Mouse (Mus musculus): ENCODE results near the gene Irs1. TPM values are rescaled to one million over a fixed set of nuclear protein-coding genes. Genes with fewer than 3 reads are reported as not detected.

The Irs1 gene
- polyA plus RNA-seq, 1 experiment from 2014 or later, result 3.1 TPM

DNA sequence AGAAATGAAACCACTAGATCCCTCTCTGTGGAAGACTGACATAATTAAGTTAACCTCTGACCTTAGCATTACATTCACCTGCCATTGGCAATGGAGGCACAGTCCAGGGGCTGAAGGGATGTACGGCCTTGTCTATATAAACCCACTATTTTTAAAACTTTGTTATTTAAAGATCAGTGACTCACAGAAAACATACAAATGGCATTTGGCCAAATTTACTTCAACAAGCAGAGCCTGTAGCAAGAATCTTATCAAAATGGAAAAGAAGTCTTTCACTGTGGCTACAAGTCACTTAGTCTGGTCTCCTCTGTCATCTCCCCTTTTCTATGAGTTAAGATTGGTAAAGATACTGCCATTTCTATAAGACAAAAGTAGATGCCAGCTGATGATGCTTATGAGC lies 11.4 kb downstream of the Irs1 start:
- ATAC-seq (replicated peaks; ENCODE audit: low FRiP score, low read depth) (no peak), DNase-seq (ENCODE audit: low spot score) (no peak)
- H3K27ac ChIP-seq, result no peak overlapping the region
- H3K36me3 ChIP-seq (ENCODE audit: insufficient read depth, low read length), result peaks cover 8% of the 10 kb centered on the region; the same call in 1 of the 2 replicates
- no peak overlapping the region for H3K9ac ChIP-seq (ENCODE audit: low read depth, low read length)
- no peak overlapping the region for H3K4me3 ChIP-seq (replicated peaks; ENCODE audit: low read depth, low read length)
- no peak for TF ChIP-seq CTCF (IDR thresholded peaks at IDR 0.05; ENCODE audit: low read depth)
- 64% methylated on average over 1 of the region's 1 CpGs for WGBS
- H3K27me3 ChIP-seq (ENCODE audit: insufficient read depth, low read length), result no peaks in the 10 kb centered on the region
- H3K4me2 ChIP-seq (ENCODE audit: low read length), result no peak overlapping the region
- H3K4me1 ChIP-seq (replicated peaks; ENCODE audit: insufficient read depth, low read length), result peaks cover 6% of the 10 kb centered on the region; the same call in 1 of the 2 replicates
- no peaks in the 10 kb centered on the region for H3K9me3 ChIP-seq (replicated peaks; ENCODE audit: low read length)

DNA sequence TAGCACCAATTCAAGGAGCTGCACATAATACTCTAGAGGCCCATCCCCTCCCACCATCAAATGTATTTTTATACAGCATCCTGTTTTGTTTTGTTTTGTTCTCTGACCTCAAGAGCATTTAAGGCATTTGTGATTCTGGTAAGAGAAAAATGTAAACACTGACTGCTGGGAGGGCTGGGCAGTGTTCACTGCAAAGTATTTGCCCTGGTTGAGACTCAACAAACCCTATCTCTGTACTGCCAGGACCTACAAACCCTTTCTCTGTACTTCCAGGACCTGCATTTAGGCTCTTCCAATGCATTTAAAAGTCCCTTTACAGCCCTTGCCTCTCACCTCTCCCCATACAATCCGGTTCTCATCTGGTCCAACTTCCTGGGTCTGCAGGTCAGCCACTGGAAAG lies 16.9 kb downstream of the Irs1 start:
- no peak for TF ChIP-seq CTCF (IDR thresholded peaks at IDR 0.05; ENCODE audit: low read depth)
- ATAC-seq (replicated peaks; ENCODE audit: low FRiP score, low read depth) (no peak), DNase-seq (ENCODE audit: low spot score) (peak; percentile 65)
- 11% methylated on average over 1 of the region's 1 CpGs for WGBS
- H3K4me2 ChIP-seq (ENCODE audit: low read length), result no peak overlapping the region
- H3K27ac ChIP-seq, result peak overlapping the region; percentile 25; the same call in 1 of the 2 replicates
- H3K9me3 ChIP-seq (replicated peaks; ENCODE audit: low read length), result no peaks in the 10 kb centered on the region
- peaks cover 8% of the 10 kb centered on the region; the same call in 1 of the 2 replicates for H3K36me3 ChIP-seq (ENCODE audit: insufficient read depth, low read length)
- no peaks in the 10 kb centered on the region for H3K27me3 ChIP-seq (ENCODE audit: insufficient read depth, low read length)
- H3K4me1 ChIP-seq (replicated peaks; ENCODE audit: insufficient read depth, low read length), result peaks cover 10% of the 10 kb centered on the region
- no peak overlapping the region for H3K9ac ChIP-seq (ENCODE audit: low read depth, low read length)
- no peak overlapping the region for H3K4me3 ChIP-seq (replicated peaks; ENCODE audit: low read depth, low read length)

DNA sequence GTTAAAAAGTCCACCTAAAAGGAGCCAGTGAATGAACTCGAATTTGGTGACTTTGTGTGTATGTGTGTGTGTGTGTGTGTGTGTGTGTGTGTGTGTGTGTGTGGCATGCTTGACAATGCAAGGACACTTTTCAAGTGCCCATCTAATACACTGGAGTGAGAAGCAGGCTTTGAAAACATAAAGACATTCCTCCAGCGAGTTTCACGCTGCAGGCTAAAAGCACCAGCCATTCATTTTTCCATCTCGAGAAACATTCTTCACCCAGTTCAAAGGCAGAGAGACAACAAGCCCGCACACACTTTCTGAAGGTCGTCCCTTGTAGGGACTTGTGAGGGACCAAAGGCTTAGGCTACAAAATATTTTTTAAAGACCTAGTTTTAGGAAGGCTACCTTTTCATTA lies 17.7 kb downstream of the Irs1 start:
- Histone ChIP-seq H3K9ac (ENCODE audit: low read depth, low read length) (no peak overlapping the region), H3K4me1 (replicated peaks; ENCODE audit: insufficient read depth, low read length) (peaks cover 10% of the 10 kb centered on the region), H3K27me3 (ENCODE audit: insufficient read depth, low read length) (no peaks in the 10 kb centered on the region), H3K4me2 (ENCODE audit: low read length) (no peak overlapping the region), H3K36me3 (ENCODE audit: insufficient read depth, low read length) (peaks cover 8% of the 10 kb centered on the region; the same call in 1 of the 2 replicates), H3K9me3 (replicated peaks; ENCODE audit: low read length) (no peaks in the 10 kb centered on the region), H3K27ac (peak overlapping the region; percentile 25; the same call in 1 of the 2 replicates), H3K4me3 (replicated peaks; ENCODE audit: low read depth, low read length) (no peak overlapping the region)
- WGBS, result 54% methylated on average over 6 of the region's 6 CpGs
- no peak for TF ChIP-seq CTCF (IDR thresholded peaks at IDR 0.05; ENCODE audit: low read depth)
- no peak for DNase-seq (ENCODE audit: low spot score)
- no peak for ATAC-seq (replicated peaks; ENCODE audit: low FRiP score, low read depth)

DNA sequence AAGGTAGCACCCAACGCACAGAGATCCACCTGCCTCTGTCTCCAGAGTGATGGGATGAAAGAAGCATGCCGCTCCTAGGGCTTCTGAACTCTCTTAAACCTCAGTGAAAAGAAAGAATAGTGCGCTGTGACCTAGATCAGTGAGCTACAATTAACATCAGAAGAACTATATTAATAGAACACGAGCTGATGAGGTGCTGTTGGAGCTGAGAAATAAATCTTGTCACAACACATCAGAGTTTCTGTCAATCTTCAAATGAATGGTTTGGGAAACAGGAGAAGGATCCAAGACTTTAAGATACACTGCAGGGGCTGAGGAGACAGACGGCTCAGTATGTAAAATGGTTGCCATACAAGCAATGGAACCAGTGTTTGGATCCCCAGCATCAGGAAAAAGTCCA lies 19.0 kb downstream of the Irs1 start:
- ATAC-seq (replicated peaks; ENCODE audit: low FRiP score, low read depth) (no peak), DNase-seq (ENCODE audit: low spot score) (no peak)
- Histone ChIP-seq H3K4me2 (ENCODE audit: low read length) (no peak overlapping the region), H3K9ac (ENCODE audit: low read depth, low read length) (no peak overlapping the region), H3K36me3 (ENCODE audit: insufficient read depth, low read length) (peaks cover 4% of the 10 kb centered on the region; the same call in 1 of the 2 replicates), H3K4me3 (replicated peaks; ENCODE audit: low read depth, low read length) (no peak overlapping the region), H3K27me3 (ENCODE audit: insufficient read depth, low read length) (no peaks in the 10 kb centered on the region), H3K27ac (no peak overlapping the region), H3K9me3 (replicated peaks; ENCODE audit: low read length) (no peaks in the 10 kb centered on the region), H3K4me1 (replicated peaks; ENCODE audit: insufficient read depth, low read length) (peaks cover 10% of the 10 kb centered on the region)
- TF ChIP-seq CTCF (IDR thresholded peaks at IDR 0.05; ENCODE audit: low read depth), result no peak
- 86% methylated on average over 5 of the region's 5 CpGs for WGBS

DNA sequence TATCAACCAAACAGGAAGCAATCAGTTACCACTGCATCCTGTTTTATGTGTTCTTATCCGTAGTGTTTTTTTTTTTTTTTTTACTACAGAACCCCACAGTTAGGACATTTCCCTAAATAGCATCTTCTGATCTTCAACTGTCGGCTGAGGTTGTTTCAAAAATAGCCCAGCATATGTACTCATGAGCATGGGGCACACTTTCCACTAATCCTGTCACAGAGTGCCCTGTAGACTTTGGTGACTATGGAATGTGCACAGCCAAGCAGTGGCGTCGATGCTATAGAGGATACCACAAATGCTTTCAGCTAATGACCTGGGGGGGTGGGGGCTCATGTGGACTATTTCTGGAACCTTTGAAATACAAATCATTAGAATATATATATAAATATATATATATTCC lies 23.7 kb downstream of the Irs1 start:
- Histone ChIP-seq H3K4me2 (ENCODE audit: low read length) (no peak overlapping the region), H3K4me3 (replicated peaks; ENCODE audit: low read depth, low read length) (no peak overlapping the region), H3K9me3 (replicated peaks; ENCODE audit: low read length) (no peaks in the 10 kb centered on the region), H3K4me1 (replicated peaks; ENCODE audit: insufficient read depth, low read length) (no peaks in the 10 kb centered on the region), H3K27me3 (ENCODE audit: insufficient read depth, low read length) (no peaks in the 10 kb centered on the region), H3K36me3 (ENCODE audit: insufficient read depth, low read length) (no peaks in the 10 kb centered on the region), H3K27ac (no peak overlapping the region), H3K9ac (ENCODE audit: low read depth, low read length) (no peak overlapping the region)
- no peak for TF ChIP-seq CTCF (IDR thresholded peaks at IDR 0.05; ENCODE audit: low read depth)
- ATAC-seq (replicated peaks; ENCODE audit: low FRiP score, low read depth), result no peak
- peak; percentile 44 for DNase-seq (ENCODE audit: low spot score)
- 58% methylated on average over 4 of the region's 4 CpGs for WGBS

DNA sequence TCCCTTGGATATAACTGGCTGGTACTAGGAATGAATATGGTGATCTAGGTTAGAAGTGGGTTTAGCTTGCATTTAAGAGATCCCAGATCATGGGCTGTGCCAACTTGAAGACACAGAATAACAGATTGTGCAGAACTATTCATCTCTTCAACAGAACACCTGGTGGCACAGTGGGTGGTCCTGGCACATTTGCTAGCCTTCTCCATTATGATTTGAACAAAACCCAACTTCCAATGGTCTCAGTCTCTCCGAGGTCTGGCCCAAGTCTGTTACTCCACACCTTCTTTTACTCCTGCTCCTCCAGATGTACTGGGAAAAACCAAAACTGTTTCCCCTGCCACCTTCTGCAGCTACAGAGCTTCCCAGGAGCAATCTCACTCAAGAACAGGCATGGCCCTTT lies 28.9 kb downstream of the Irs1 start:
- TF ChIP-seq CTCF (IDR thresholded peaks at IDR 0.05; ENCODE audit: low read depth), result no peak
- Histone ChIP-seq H3K4me1 (replicated peaks; ENCODE audit: insufficient read depth, low read length) (no peaks in the 10 kb centered on the region), H3K36me3 (ENCODE audit: insufficient read depth, low read length) (no peaks in the 10 kb centered on the region), H3K4me2 (ENCODE audit: low read length) (no peak overlapping the region), H3K27me3 (ENCODE audit: insufficient read depth, low read length) (no peaks in the 10 kb centered on the region), H3K9me3 (replicated peaks; ENCODE audit: low read length) (no peaks in the 10 kb centered on the region), H3K27ac (no peak overlapping the region), H3K9ac (ENCODE audit: low read depth, low read length) (no peak overlapping the region), H3K4me3 (replicated peaks; ENCODE audit: low read depth, low read length) (no peak overlapping the region)
- DNase-seq (ENCODE audit: low spot score), result no peak
- ATAC-seq (replicated peaks; ENCODE audit: low FRiP score, low read depth), result no peak
- WGBS, result 75% methylated on average over 1 of the region's 1 CpGs

DNA sequence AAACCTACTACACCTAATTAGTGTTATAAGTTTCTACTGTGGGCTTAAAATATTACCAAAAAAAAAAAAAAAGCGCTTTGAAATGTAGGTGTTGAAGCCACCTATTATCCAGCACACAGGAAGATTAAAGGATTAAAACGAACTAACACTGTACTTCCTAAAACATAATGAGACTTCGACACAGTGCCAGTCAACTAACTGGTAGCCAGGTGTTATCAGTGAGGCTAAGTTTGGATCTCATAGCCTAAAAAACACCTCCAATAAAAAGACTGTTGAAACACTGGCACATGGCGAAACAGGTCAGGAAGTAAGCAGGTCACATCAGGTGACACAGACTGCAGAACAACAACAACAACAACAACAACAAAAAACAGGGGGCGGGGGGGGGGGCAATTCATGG lies 29.6 kb downstream of the Irs1 start:
- Histone ChIP-seq H3K27ac (no peak overlapping the region), H3K9ac (ENCODE audit: low read depth, low read length) (no peak overlapping the region), H3K4me3 (replicated peaks; ENCODE audit: low read depth, low read length) (no peak overlapping the region), H3K4me2 (ENCODE audit: low read length) (no peak overlapping the region), H3K4me1 (replicated peaks; ENCODE audit: insufficient read depth, low read length) (no peaks in the 10 kb centered on the region), H3K27me3 (ENCODE audit: insufficient read depth, low read length) (no peaks in the 10 kb centered on the region), H3K36me3 (ENCODE audit: insufficient read depth, low read length) (no peaks in the 10 kb centered on the region), H3K9me3 (replicated peaks; ENCODE audit: low read length) (no peaks in the 10 kb centered on the region)
- no peak for DNase-seq (ENCODE audit: low spot score)
- no peak for ATAC-seq (replicated peaks; ENCODE audit: low FRiP score, low read depth)
- no peak for TF ChIP-seq CTCF (IDR thresholded peaks at IDR 0.05; ENCODE audit: low read depth)
- 84% methylated on average over 5 of the region's 5 CpGs for WGBS
